Mouse (Mus musculus) embryonic fibroblast, embryonic 13.5 days (primary cell): ENCODE results near the gene Fam81a. TPM values are rescaled to one million over a fixed set of nuclear protein-coding genes. Genes with fewer than 3 reads are reported as not detected.
A peak's percentile ranks its signal among the peaks of the same experiment; 100 is the strongest.

ENCODE experiments used
- H3K27ac ChIP-seq: 2 replicates; pipeline ENCODE4 v1.5.1; 2012; ENCODE audit warnings: low read length, control low read depth, inconsistent platforms; ENCODE audit not compliant: insufficient read depth
- H3K4me1 ChIP-seq: 2 replicates; pipeline ENCODE4 v1.6.1; 2011; ENCODE audit warnings: low read length; ENCODE audit not compliant: control insufficient read depth, insufficient read depth
- H3K4me3 ChIP-seq: 2 replicates; pipeline ENCODE4 v1.5.1; 2011; ENCODE audit warnings: mild to moderate bottlenecking, control low read depth, low read length; ENCODE audit not compliant: insufficient read depth
- CTCF ChIP-seq: IDR thresholded peaks from 2 replicates; pipeline ENCODE4 v1.5.1; 2011; ENCODE audit warnings: mild to moderate bottlenecking, control low read depth, low read length, moderate library complexity, borderline replicate concordance; ENCODE audit not compliant: insufficient read depth
- POLR2A ChIP-seq: IDR thresholded peaks from 2 replicates; pipeline ENCODE4 v1.6.1; 2011; ENCODE audit warnings: low read depth, mild to moderate bottlenecking, control low read depth, low read length, moderate library complexity
- polyA plus RNA-seq: library from polyadenylated mRNA; stranded (reverse); fragments of >200 nt; gene quantifications from 2 replicates; pipeline ENCODE4 v1.2.4, GENCODE M21; 2011; ENCODE audit warnings: low read depth; ENCODE audit not compliant: missing spikeins, insufficient read length

The Fam81a gene
- polyA plus RNA-seq, 1 experiment: 1.7 TPM

DNA sequence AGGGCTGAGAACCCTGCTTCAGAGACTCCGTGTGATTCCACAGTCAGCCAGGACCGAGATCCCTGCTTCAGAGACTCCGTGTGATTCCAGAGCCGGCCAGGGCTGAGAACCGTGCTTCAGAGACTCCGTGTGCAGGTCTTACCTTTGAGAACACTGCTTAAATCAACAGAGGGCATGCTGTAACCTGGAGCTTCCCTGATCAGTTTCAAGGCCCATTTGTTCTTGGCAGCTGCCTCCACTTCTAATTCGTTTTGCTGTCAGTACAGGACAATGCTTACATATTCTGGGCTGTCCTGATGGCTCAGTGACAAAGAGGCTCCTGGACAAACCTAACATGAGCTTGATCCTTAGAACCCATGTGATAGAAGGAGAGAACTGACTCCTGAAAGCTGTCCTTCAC is 65.2 kb downstream of the Fam81a start:
- H3K4me3 ChIP-seq: no peak overlapping the region
- no peak for TF ChIP-seq CTCF
- no peak for TF ChIP-seq POLR2A
- H3K27ac ChIP-seq: no peak overlapping the region
- H3K4me1 ChIP-seq: peaks cover 4% of the 10 kb centered on the region

DNA sequence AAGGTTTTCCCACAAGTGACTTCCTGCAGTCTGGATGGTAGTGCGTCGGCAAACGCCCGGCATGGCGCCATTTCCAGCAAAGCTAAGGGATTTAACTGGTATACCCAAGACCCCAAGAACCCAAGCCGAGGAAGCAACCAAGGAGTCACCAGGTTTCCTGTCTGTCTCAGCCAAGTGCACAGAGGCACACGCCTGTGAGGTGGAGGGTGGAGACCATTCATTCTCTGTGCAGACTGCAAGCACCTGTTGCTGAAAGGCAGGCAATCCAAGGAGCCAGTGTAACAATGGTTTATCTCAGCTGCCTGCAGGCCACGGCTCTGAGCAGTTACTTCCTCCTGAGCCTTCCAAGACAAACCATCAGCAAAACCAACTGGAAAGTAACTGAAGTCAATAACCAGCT is 70.0 kb downstream of the Fam81a start:
- TF ChIP-seq CTCF (no peak), POLR2A (no peak)
- Histone ChIP-seq H3K27ac (no peak overlapping the region), H3K4me3 (no peak overlapping the region), H3K4me1 (no peaks in the 10 kb centered on the region)

- Histone ChIP-seq H3K27ac (no peak overlapping the region), H3K4me1 (no peaks in the 10 kb centered on the region), H3K4me3 (no peak overlapping the region)
- TF ChIP-seq POLR2A (no peak), CTCF (no peak)
These were observed 72.4 kb downstream of the Fam81a start for GRCm38 (mm10) chr9:70069961-70070435.

DNA sequence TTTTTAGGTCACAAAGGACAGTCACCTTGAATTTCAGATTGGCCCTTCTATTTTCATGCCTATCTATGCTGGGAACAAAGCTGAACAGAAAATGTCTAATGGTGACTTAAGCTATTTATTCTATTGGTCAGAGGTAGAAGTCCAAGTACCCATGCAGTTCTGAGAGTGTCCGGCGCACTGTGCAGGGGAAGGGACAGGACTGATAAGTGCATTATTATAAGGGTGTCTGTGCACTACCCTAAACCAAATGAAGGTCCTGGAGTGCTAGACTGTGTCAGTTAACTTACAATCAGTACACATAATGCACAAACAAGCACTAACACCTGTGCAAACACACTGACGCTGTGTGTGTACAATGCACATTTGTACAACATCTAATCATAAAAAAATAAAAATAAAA is 74.9 kb downstream of the Fam81a start:
- no peak overlapping the region for H3K4me3 ChIP-seq
- TF ChIP-seq POLR2A (no peak), CTCF (no peak)

DNA sequence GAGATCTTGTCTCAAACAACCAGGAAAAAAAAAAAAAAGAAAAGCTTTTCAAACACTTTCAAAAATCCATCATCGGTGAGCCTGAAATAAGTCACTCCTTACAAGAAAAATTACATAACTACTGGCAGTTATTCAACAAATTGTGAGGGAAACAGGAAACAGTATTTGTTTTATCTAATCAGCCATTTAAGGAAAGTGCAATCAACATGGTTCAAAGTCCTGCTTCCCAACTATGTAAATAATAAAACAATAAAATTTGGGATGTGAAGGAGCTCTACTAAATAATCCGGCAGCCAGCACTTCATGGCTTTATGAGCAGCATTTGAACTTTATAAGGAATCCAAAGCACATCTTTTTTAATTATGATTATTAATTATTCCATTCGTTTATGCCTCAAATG is 80.3 kb downstream of the Fam81a start:
- no peak overlapping the region for H3K4me3 ChIP-seq
- H3K4me1 ChIP-seq: no peaks in the 10 kb centered on the region
- no peak overlapping the region for H3K27ac ChIP-seq
- TF ChIP-seq POLR2A (no peak), CTCF (no peak)

More for the DNA sequence above, 74.9 kb downstream of the Fam81a start:
- Histone ChIP-seq H3K4me1 (no peaks in the 10 kb centered on the region), H3K27ac (no peak overlapping the region)

- Histone ChIP-seq H3K27ac (no peak overlapping the region), H3K4me3 (no peak overlapping the region), H3K4me1 (peaks cover 7% of the 10 kb centered on the region)
- no peak for TF ChIP-seq POLR2A
- no peak for TF ChIP-seq CTCF
These were observed 88.9 kb downstream of the Fam81a start for GRCm38 (mm10) chr9:70053411-70053810.

GRCm38 (mm10) chr9:70052730-70053129 is 89.6 kb downstream of the Fam81a start:
- Histone ChIP-seq H3K4me3 (no peak overlapping the region), H3K4me1 (peaks cover 13% of the 10 kb centered on the region), H3K27ac (no peak overlapping the region)
- TF ChIP-seq POLR2A (no peak), CTCF (no peak)

DNA sequence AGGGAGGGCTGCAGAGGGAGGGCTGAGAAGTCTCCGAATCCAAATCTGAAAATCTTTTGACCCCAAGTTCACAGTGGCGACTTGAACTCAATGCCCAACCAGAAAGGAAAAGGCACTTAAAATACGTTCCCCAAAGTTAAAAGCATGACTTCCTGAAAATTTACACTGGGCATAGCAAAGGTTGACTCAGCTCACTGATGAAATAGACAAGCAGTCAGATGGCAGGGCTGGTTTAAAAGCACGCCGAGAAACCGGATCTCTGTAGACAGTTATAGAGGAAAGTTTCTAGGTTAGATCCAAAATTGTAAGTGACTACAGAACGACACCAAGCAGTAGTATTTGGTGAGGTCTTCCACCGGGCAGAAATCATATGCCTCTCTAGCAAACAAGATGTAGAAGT is 92.5 kb downstream of the Fam81a start:
- H3K27ac ChIP-seq: peak overlapping the region; percentile 46

GRCm38 (mm10) chr9:70049416-70049783 is 93.0 kb downstream of the Fam81a start:
- Histone ChIP-seq H3K4me3 (no peak overlapping the region), H3K27ac (peak overlapping the region; percentile 70; the same call in 1 of the 2 replicates), H3K4me1 (peaks cover 15% of the 10 kb centered on the region)
- TF ChIP-seq CTCF (no peak), POLR2A (no peak)

More for the DNA sequence above, 92.5 kb downstream of the Fam81a start:
- no peak for TF ChIP-seq POLR2A
- TF ChIP-seq CTCF: no peak
- peaks cover 15% of the 10 kb centered on the region for H3K4me1 ChIP-seq
- no peak overlapping the region for H3K4me3 ChIP-seq

DNA sequence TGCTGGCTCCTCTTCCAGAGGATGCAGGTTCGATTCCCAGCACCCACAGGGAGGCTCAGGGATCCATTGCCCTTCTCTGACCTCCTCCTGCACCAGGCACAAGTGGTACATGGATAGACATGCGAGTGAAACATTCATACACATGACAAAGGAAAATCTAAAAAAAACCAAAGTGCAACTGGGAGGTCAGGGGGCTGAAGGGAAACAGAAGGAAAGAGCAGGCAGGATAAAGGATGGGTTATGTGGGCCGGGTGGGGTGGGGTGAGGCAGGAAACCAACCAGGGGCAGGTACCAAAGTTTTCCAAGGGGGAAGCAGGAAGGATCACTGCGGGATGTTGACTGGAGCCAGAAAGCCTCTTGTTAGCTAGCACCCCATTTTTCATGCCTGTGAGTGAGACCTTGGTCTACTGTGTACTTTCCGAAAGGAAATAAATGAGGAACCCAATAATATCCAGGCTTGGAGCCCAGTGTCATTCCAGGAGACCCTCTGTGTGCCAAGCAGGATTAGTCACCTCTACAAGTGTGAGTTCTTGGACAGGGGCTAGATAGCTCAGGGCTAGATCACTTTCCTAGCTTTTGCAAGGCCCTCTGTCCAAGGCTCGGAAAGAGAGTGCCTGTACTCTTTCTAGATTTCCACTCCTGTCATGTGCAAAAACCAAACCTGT is 93.5 kb downstream of the Fam81a start:
- TF ChIP-seq CTCF (no peak), POLR2A (no peak)
- H3K4me1 ChIP-seq: peaks cover 14% of the 10 kb centered on the region
- H3K4me3 ChIP-seq: no peak overlapping the region
- peak overlapping the region; percentile 70; the same call in 1 of the 2 replicates for H3K27ac ChIP-seq
